Mouse (Mus musculus): ENCODE measurements around the gene Trip6. TPM values are rescaled to one million over a fixed set of nuclear protein-coding genes. Genes with fewer than 3 reads are reported as not detected.

Gene Trip6
- polyA plus RNA-seq, 1 experiment from 2014 or later: 62.2 TPM

GRCm38 (mm10) chr5:137332857-137333511 is 18.8 kb upstream of the Trip6 start:
- WGBS: 21% methylated on average over 15 of the region's 15 CpGs
- Histone ChIP-seq H3K36me3 (peaks cover 3% of the 10 kb centered on the region; the same call in 1 of the 2 replicates), H3K27me3 (ENCODE audit: insufficient read depth, poor library complexity, severe bottlenecking) (no peaks in the 10 kb centered on the region), H3K4me3 (peak overlapping the region; percentile 79), H3K4me1 (peaks cover 28% of the 10 kb centered on the region), H3K27ac (peak overlapping the region; percentile 86), H3K9me3 (no peaks in the 10 kb centered on the region)
- peak; percentile 82 for DNase-seq (ENCODE audit: low spot score)

GRCm38 (mm10) chr5:137330910-137331309 is 16.7 kb upstream of the Trip6 start:
- H3K27ac ChIP-seq: no peak overlapping the region
- no peak for DNase-seq (ENCODE audit: low spot score)
- peaks cover 14% of the 10 kb centered on the region for H3K4me1 ChIP-seq
- no peaks in the 10 kb centered on the region for H3K27me3 ChIP-seq (ENCODE audit: insufficient read depth, poor library complexity, severe bottlenecking)
- no peak overlapping the region for H3K4me3 ChIP-seq
- WGBS: 82% methylated on average over 7 of the region's 7 CpGs
- peaks cover 16% of the 10 kb centered on the region; the same call in 1 of the 2 replicates for H3K36me3 ChIP-seq
- no peaks in the 10 kb centered on the region for H3K9me3 ChIP-seq

- Histone ChIP-seq H3K4me3 (no peak overlapping the region), H3K9me3 (no peaks in the 10 kb centered on the region), H3K36me3 (peaks cover 56% of the 10 kb centered on the region), H3K27ac (no peak overlapping the region), H3K4me1 (no peaks in the 10 kb centered on the region), H3K27me3 (ENCODE audit: insufficient read depth, poor library complexity, severe bottlenecking) (no peaks in the 10 kb centered on the region)
- WGBS: 79% methylated on average over 3 of the region's 3 CpGs
- no peak for DNase-seq (ENCODE audit: low spot score)
Observed at GRCm38 (mm10) chr5:137320996-137321395, 6.8 kb upstream of the Trip6 start.

GRCm38 (mm10) chr5:137318570-137318969 is 4.4 kb upstream of the Trip6 start:
- DNase-seq (ENCODE audit: low spot score): no peak
- Histone ChIP-seq H3K27me3 (ENCODE audit: insufficient read depth, poor library complexity, severe bottlenecking) (no peaks in the 10 kb centered on the region), H3K9me3 (no peaks in the 10 kb centered on the region), H3K4me1 (peaks cover 20% of the 10 kb centered on the region), H3K36me3 (peaks cover 47% of the 10 kb centered on the region), H3K27ac (no peak overlapping the region), H3K4me3 (no peak overlapping the region)
- WGBS: 87% methylated on average over 1 of the region's 1 CpGs

DNA sequence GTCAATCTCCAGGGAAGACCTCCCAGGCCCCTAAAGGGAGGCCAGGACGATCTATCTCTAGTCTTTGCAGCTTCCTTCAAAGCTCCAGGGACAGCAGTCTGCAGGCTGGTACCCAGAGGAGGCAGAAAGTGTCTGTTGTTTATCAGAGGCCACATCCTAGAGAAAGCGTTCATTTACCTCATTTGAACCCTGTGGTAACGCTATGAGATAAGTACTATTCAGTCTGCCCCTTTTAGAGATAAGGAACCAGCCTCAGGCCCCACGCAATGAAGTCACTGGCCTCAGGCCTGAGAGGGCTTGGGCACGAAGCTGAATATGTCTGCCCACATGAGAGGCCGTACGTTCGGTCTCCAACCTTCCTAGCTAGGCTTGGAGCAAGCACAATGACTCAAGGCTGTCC is 3.2 kb upstream of the Trip6 start:
- DNase-seq (ENCODE audit: low spot score): no peak
- Histone ChIP-seq H3K4me3 (no peak overlapping the region), H3K27ac (no peak overlapping the region), H3K36me3 (peaks cover 50% of the 10 kb centered on the region), H3K4me1 (peaks cover 33% of the 10 kb centered on the region), H3K9me3 (no peaks in the 10 kb centered on the region), H3K27me3 (ENCODE audit: insufficient read depth, poor library complexity, severe bottlenecking) (no peaks in the 10 kb centered on the region)
- WGBS: 54% methylated on average over 8 of the region's 8 CpGs

DNA sequence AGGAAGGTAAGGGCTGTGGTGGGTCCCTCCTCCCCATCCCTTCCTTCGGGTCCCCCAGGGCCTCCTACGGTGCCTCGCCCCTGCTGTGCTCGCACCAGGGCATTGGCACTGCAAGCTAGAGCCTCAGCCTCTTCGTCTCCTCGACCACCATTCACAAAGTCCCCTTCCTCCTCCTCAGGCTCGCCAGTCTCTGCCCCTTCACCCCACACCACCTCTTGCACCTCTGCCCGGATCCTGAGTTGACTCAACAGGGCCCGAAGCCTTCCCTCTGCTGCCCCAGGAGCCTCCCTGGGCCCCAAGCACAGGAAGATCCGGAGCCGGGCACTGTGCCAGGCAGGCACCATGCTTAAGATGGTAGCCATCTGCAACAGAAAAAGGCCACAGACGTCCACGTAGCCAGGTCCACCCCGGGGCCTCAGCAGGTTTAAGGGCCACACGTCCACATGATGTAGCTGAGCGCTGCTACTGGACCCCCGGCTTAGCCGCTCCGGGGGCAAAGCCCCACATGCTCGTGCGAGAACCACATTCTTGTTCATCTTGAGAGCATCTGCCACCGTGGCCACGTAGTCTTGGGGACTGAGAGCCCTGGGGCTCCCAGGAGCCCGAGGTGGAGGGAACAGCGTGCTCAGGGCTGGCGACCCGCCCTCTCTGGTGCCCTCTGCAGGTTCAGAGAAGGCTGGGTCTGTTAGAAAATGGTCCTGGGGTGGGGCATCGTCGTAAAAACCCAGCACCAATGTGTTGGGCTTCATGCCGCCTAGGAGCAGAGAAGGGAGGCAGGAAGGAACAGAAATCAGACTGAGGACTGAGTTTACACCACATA is 1.1 kb upstream of the Trip6 start:
- Histone ChIP-seq H3K4me3 (peak overlapping the region; percentile 72), H3K9me3 (no peaks in the 10 kb centered on the region), H3K4me1 (peaks cover 46% of the 10 kb centered on the region), H3K27me3 (ENCODE audit: insufficient read depth, poor library complexity, severe bottlenecking) (no peaks in the 10 kb centered on the region), H3K27ac (peak overlapping the region; percentile 93), H3K36me3 (peaks cover 50% of the 10 kb centered on the region)
- WGBS: 43% methylated on average over 30 of the region's 30 CpGs
- DNase-seq (ENCODE audit: low spot score): no peak

GRCm38 (mm10) chr5:137313466-137314192 is 575 bp downstream of the Trip6 start:
- Histone ChIP-seq H3K9me3 (no peaks in the 10 kb centered on the region), H3K27ac (peak overlapping the region; percentile 93), H3K4me1 (peaks cover 46% of the 10 kb centered on the region), H3K4me3 (peak overlapping the region; percentile 72), H3K36me3 (peaks cover 55% of the 10 kb centered on the region), H3K27me3 (ENCODE audit: insufficient read depth, poor library complexity, severe bottlenecking) (no peaks in the 10 kb centered on the region)
- under 1% methylated on average over 22 of the region's 22 CpGs for WGBS
- DNase-seq (ENCODE audit: low spot score): peak; percentile 81

- H3K4me3 ChIP-seq: peak overlapping the region; percentile 97
- H3K9me3 ChIP-seq: no peaks in the 10 kb centered on the region
- H3K4me1 ChIP-seq: peaks cover 53% of the 10 kb centered on the region
- H3K27ac ChIP-seq: peak overlapping the region; percentile 98
- WGBS: 94% methylated on average over 4 of the region's 4 CpGs
- no peaks in the 10 kb centered on the region for H3K27me3 ChIP-seq (ENCODE audit: insufficient read depth, poor library complexity, severe bottlenecking)
- peak; percentile 73 for DNase-seq (ENCODE audit: low spot score)
- H3K36me3 ChIP-seq: peaks cover 71% of the 10 kb centered on the region
Observed at GRCm38 (mm10) chr5:137308356-137308755, 5.8 kb downstream of the Trip6 start.

- Histone ChIP-seq H3K27me3 (ENCODE audit: insufficient read depth, poor library complexity, severe bottlenecking) (no peaks in the 10 kb centered on the region), H3K4me3 (peak within 1 kb of the TSS; percentile 97), H3K4me1 (peaks cover 44% of the 10 kb centered on the region), H3K36me3 (peaks cover 77% of the 10 kb centered on the region), H3K27ac (peak within 1 kb of the TSS; percentile 98), H3K9me3 (no peaks in the 10 kb centered on the region)
- peak; percentile 98 for DNase-seq (ENCODE audit: low spot score)
- WGBS: under 1% methylated on average over 64 of the region's 72 CpGs
Observed at GRCm38 (mm10) chr5:137307071-137307912, 6.9 kb downstream of the Trip6 start, which contains the start of gene Srrt. Gene Srrt (minus strand): TSS chr5:137307674.

GRCm38 (mm10) chr5:137306439-137307005 is 7.7 kb downstream of the Trip6 start:
- no peak for DNase-seq (ENCODE audit: low spot score)
- H3K27ac ChIP-seq: peak overlapping the region; percentile 98
- peaks cover 77% of the 10 kb centered on the region for H3K36me3 ChIP-seq
- peak overlapping the region; percentile 97 for H3K4me3 ChIP-seq
- H3K27me3 ChIP-seq (ENCODE audit: insufficient read depth, poor library complexity, severe bottlenecking): no peaks in the 10 kb centered on the region
- no peaks in the 10 kb centered on the region for H3K9me3 ChIP-seq
- WGBS: 16% methylated on average over 12 of the region's 12 CpGs
- H3K4me1 ChIP-seq: peaks cover 36% of the 10 kb centered on the region

- H3K9me3 ChIP-seq: no peaks in the 10 kb centered on the region
- no peak overlapping the region for H3K27ac ChIP-seq
- peak overlapping the region; percentile 97 for H3K4me3 ChIP-seq
- H3K4me1 ChIP-seq: peaks cover 31% of the 10 kb centered on the region
- peaks cover 77% of the 10 kb centered on the region for H3K36me3 ChIP-seq
- H3K27me3 ChIP-seq (ENCODE audit: insufficient read depth, poor library complexity, severe bottlenecking): no peaks in the 10 kb centered on the region
- no peak for DNase-seq (ENCODE audit: low spot score)
- 80% methylated on average over 3 of the region's 3 CpGs for whole genome bisulfite sequencing
Observed at GRCm38 (mm10) chr5:137305822-137306221, 8.4 kb downstream of the Trip6 start.

DNA sequence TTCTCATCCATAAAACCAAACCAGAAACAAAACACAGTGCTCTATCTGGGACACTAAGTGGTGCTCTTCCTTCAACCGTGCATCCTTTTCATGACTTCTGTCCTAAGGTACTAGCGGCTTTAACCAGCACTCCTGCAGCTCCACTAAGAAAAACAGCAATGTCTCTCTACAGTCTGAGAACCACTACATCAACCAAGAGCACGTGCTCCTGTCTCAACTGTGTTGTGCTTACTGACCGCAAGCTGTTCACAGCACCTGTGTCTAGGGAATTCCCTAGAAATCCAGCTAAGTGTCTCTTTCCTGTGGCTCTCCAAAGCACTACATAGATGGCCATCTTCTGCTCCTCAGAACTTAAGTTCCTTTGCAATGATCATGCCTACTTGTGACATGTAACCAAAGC is 9.4 kb downstream of the Trip6 start:
- H3K4me1 ChIP-seq: peaks cover 31% of the 10 kb centered on the region
- no peak for DNase-seq (ENCODE audit: low spot score)
- peak overlapping the region; percentile 97 for H3K4me3 ChIP-seq
- no peaks in the 10 kb centered on the region for H3K9me3 ChIP-seq
- H3K27me3 ChIP-seq (ENCODE audit: insufficient read depth, poor library complexity, severe bottlenecking): no peaks in the 10 kb centered on the region
- peaks cover 77% of the 10 kb centered on the region for H3K36me3 ChIP-seq
- H3K27ac ChIP-seq: 0 out of 2 replicates have a peak overlapping the region, but pooled peaks have one; percentile 32
- WGBS: 69% methylated on average over 4 of the region's 4 CpGs
